Mouse (Mus musculus) intestine, postnatal 0 days (tissue): ENCODE data around the gene Dnmt3c. TPM values are rescaled to one million over a fixed set of nuclear protein-coding genes. Genes with fewer than 3 reads are reported as not detected.
"Not testable (repeated sequence)": the region's sequence is repeated elsewhere in the genome, so short reads cannot be mapped to it uniquely, and the experiment has no call there.

Source experiments
- ATAC-seq: fragments of 200-750 bp; cut with Nextera tagmentation; 2 replicates; pipeline ENCODE4 v1.8.0; 2017; ENCODE audit warnings: mild to moderate bottlenecking, moderate TSS enrichment, moderate library complexity
- H3K27ac ChIP-seq: fragments of 300-500 bp; sonication (generic); 2 replicates; pipeline ENCODE4 v1.5.1; 2014; ENCODE audit warnings: mild to moderate bottlenecking, low read depth, low read length, moderate library complexity
- H3K27me3 ChIP-seq: fragments of 300-500 bp; sonication (generic); replicated peaks from 2 replicates; pipeline ENCODE4 v1.6.1; 2014; ENCODE audit warnings: low read length, mixed read lengths; ENCODE audit not compliant: control insufficient read depth, insufficient read depth
- H3K36me3 ChIP-seq: fragments of 300-500 bp; sonication (generic); 2 replicates; pipeline ENCODE4 v1.6.1; 2014; ENCODE audit warnings: mild to moderate bottlenecking, moderate library complexity; ENCODE audit not compliant: control insufficient read depth, insufficient read depth
- H3K4me1 ChIP-seq: fragments of 300-500 bp; sonication (generic); replicated peaks from 2 replicates; pipeline ENCODE4 v1.6.1; 2014; ENCODE audit warnings: antibody characterized with exemption, low read length, mixed read lengths; ENCODE audit not compliant: control insufficient read depth, insufficient read depth
- H3K4me2 ChIP-seq: fragments of 300-500 bp; sonication (generic); replicated peaks from 2 replicates; pipeline ENCODE4 v1.6.1; 2014; ENCODE audit warnings: low read depth, mild to moderate bottlenecking, moderate library complexity
- H3K4me3 ChIP-seq: fragments of 300-500 bp; sonication (generic); 2 replicates; pipeline ENCODE4 v1.5.1; 2014; ENCODE audit warnings: low read depth, low read length
- H3K9ac ChIP-seq: fragments of 300-500 bp; sonication (generic); 2 replicates; pipeline ENCODE4 v1.6.1; 2014; ENCODE audit warnings: mild to moderate bottlenecking, low read depth, low read length
- H3K9me3 ChIP-seq: fragments of 300-500 bp; sonication (generic); 2 replicates; pipeline ENCODE4 v1.6.1; 2016; ENCODE audit warnings: mixed run types; ENCODE audit not compliant: control insufficient read depth
- CTCF ChIP-seq: sonication (generic); IDR thresholded peaks from 2 replicates; pipeline ENCODE4 v1.5.1; 2016; ENCODE audit warnings: low read depth, mild to moderate bottlenecking, control low read depth, antibody characterized with exemption, moderate library complexity
- WGBS: fragments of 180-500 bp; shearing (Covaris S2); extraction: QIAGEN DNeasy Blood & Tissue Kit; methylation state at CpG from one replicate; pipeline ENCODE4 v1.1.7; 2014; 5-methylcytosine and 5-hydroxymethylcytosine counted together
- polyA plus RNA-seq: library from polyadenylated mRNA; unstranded; fragments of >200 nt; fragmentation: Nextera tagmentation; extraction: Ambion mirVana; gene quantifications from 2 replicates; pipeline ENCODE4 v1.2.1, GENCODE M21; 2015

The Dnmt3c gene
- polyA plus RNA-seq = not detected in 2 replicates

- H3K27ac ChIP-seq = no peak within 1 kb of the TSS
- H3K27me3 ChIP-seq = no peaks in the 10 kb centered on the region
- no peaks in the 10 kb centered on the region for H3K9me3 ChIP-seq
- no peak within 1 kb of the TSS for H3K4me3 ChIP-seq
- H3K4me1 ChIP-seq = no peaks in the 10 kb centered on the region
- no peak within 1 kb of the TSS for H3K9ac ChIP-seq
- ATAC-seq = no peak
- H3K4me2 ChIP-seq = no peak within 1 kb of the TSS
- no peaks in the 10 kb centered on the region for H3K36me3 ChIP-seq
- TF ChIP-seq CTCF = no peak
Measured at GRCm38 (mm10) chr2:153696352-153696751, at the start of gene Dnmt3c. Gene Dnmt3c (plus strand): TSS chr2:153696652.

DNA sequence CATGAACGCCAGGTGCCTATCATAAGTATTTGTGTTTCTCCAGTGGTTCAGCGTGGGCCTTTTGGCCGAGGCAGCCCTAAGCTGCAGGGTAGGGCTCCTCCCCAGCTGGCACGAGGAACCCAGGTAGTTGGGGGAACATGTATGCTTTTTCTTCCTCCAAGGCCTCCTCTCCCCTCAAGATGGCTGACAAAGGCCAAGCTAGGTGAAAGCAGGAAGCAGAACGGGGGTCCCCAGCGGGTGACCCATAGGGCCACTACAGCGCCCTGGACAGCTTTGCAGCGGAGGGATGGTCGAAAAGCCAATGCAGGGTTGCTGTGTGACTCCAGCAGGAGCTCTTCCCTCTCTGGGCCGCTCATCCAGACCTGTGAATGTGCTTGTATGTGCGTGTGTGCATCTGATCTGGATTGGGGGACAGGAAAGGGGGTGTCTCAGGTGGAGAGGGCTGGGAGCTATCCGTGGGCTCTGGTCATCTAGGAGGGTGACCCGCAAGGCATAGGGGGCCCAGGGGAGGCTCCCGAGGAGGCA lies 47.6 kb upstream of the Dnmt3c start:
- Histone ChIP-seq H3K9ac (peak overlapping the region; percentile 89), H3K36me3 (no peaks in the 10 kb centered on the region), H3K4me3 (peak overlapping the region; percentile 82), H3K4me2 (peak overlapping the region; percentile 95), H3K27ac (no peak overlapping the region), H3K27me3 (0 out of 2 replicates have a peak, but pooled peaks cover 2% of the 10 kb centered on the region), H3K9me3 (no peaks in the 10 kb centered on the region), H3K4me1 (no peaks in the 10 kb centered on the region)
- WGBS = 27% methylated on average over 14 of the region's 14 CpGs
- ATAC-seq = 0 out of 2 replicates have a peak, but pooled peaks have one; percentile 5
- no peak for TF ChIP-seq CTCF

DNA sequence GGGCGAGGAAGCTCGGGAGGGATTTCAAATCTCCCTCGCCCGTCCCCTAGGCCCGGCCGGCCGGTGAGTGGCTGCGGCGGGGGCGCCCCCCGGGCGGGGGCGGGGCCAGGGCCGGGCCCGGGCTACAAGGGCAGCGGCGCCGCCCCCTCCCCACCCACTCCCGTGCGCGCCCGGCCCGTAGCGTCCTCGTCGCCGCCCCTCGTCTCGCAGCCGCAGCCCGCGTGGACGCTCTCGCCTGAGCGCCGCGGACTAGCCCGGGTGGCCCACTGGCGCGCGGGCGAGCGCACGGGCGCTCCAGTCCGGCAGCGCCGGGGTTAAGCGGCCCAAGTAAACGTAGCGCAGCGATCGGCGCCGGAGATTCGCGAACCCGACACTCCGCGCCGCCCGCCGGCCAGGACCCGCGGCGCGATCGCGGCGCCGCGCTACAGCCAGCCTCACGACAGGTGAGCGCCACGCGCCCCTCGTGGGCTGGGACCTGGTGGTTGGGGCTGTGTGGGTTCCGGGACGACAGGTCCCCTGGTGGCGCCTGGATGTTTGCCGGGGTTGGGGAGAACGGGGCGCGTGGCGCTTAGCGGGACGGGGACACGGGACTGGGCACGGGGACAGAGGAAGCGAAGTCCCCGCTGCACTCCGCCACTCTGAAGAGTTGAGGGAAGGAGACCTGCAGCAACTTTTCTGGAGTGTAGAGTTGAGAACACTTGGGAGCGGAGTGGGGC lies 47.0 kb upstream of the Dnmt3c start, which contains the start of gene Dnmt3b:
Gene Dnmt3b (plus strand): TSS at position 153 of the 716 bp plus-strand sequence.
- no peak; the same call in 1 of the 2 replicates for TF ChIP-seq CTCF
- no peak within 1 kb of the TSS for H3K27ac ChIP-seq

GRCm38 (mm10) chr2:153650014-153650687 lies 46.3 kb upstream of the Dnmt3c start:
- Histone ChIP-seq H3K4me3 (peak overlapping the region; percentile 82), H3K27me3 (no peaks in the 10 kb centered on the region), H3K9ac (peak overlapping the region; percentile 89), H3K4me1 (no peaks in the 10 kb centered on the region), H3K4me2 (peak overlapping the region; percentile 95), H3K36me3 (no peaks in the 10 kb centered on the region), H3K9me3 (no peaks in the 10 kb centered on the region), H3K27ac (no peak overlapping the region)
- 4% methylated on average over 28 of the region's 28 CpGs for WGBS
- ATAC-seq = peak; percentile 57
- no peak for TF ChIP-seq CTCF

More for the DNA sequence above, 47.0 kb upstream of the Dnmt3c start, which contains the start of gene Dnmt3b:
- Histone ChIP-seq H3K4me1 (no peaks in the 10 kb centered on the region), H3K9ac (peak within 1 kb of the TSS; percentile 89), H3K36me3 (no peaks in the 10 kb centered on the region), H3K27me3 (no peaks in the 10 kb centered on the region), H3K9me3 (no peaks in the 10 kb centered on the region), H3K4me3 (peak within 1 kb of the TSS; percentile 82), H3K4me2 (peak within 1 kb of the TSS; percentile 95)
- under 1% methylated on average over 79 of the region's 93 CpGs for WGBS
- ATAC-seq = peak; percentile 79

DNA sequence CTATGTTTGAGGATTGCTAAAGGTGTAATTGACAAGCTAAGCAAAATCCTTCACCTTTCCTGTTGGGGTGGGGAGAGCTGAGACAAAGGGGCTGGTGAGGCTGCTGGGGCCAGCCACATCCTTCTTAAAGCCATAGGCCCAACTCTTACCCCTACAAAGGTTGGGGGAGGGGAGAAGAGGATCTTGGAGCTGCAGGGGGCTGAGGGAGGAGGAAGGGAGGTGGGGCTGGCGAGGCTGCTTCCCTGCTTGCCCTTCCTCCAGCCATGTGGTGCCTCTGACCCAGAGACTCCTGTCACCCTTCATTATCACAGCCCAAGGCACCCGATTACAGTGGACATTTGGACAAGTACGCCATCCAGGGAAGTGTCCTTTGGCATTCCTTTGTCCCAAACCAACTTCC lies 44.8 kb upstream of the Dnmt3c start:
- no peak for TF ChIP-seq CTCF
- H3K4me2 ChIP-seq = no peak overlapping the region
- H3K9ac ChIP-seq = no peak overlapping the region
- H3K4me3 ChIP-seq = no peak overlapping the region
- no peaks in the 10 kb centered on the region for H3K36me3 ChIP-seq
- ATAC-seq = no peak
- H3K4me1 ChIP-seq = no peaks in the 10 kb centered on the region
- no peaks in the 10 kb centered on the region for H3K9me3 ChIP-seq
- no peaks in the 10 kb centered on the region for H3K27me3 ChIP-seq
- 80% methylated on average over 3 of the region's 3 CpGs for WGBS
- H3K27ac ChIP-seq = no peak overlapping the region

GRCm38 (mm10) chr2:153657659-153658058 lies 38.8 kb upstream of the Dnmt3c start:
- peak; percentile 38; the same call in 1 of the 2 replicates for ATAC-seq
- H3K4me3 ChIP-seq, H3K9ac ChIP-seq, H3K27ac ChIP-seq, H3K27me3 ChIP-seq, H3K36me3 ChIP-seq, H3K4me2 ChIP-seq, H3K4me1 ChIP-seq, H3K9me3 ChIP-seq: not testable (repeated sequence)
- WGBS = 53% methylated on average over 6 of the region's 8 CpGs
